Mouse (Mus musculus) hindbrain, embryonic 16.5 days (tissue): ENCODE measurements around the gene Gmip. TPM values are rescaled to one million over a fixed set of nuclear protein-coding genes. Genes with fewer than 3 reads are reported as not detected.

ENCODE experiments used
- ATAC-seq: fragments of 200-750 bp; cut with Nextera tagmentation; 2 replicates; pipeline ENCODE4 v1.8.0; 2017; ENCODE audit warnings: moderate TSS enrichment, moderate library complexity
- H3K27ac ChIP-seq: fragments of 300-500 bp; sonication (generic); 2 replicates; pipeline ENCODE4 v1.5.1; 2014; ENCODE audit warnings: low read depth, mild to moderate bottlenecking, control low read depth, low read length, moderate library complexity
- H3K27me3 ChIP-seq: fragments of 300-500 bp; sonication (generic); replicated peaks from 2 replicates; pipeline ENCODE4 v1.6.1; 2014; ENCODE audit warnings: low read length; ENCODE audit not compliant: control insufficient read depth, insufficient read depth
- H3K36me3 ChIP-seq: fragments of 300-500 bp; sonication (generic); 2 replicates; pipeline ENCODE4 v1.6.1; 2014; ENCODE audit warnings: mild to moderate bottlenecking, low read length, moderate library complexity, mixed read lengths; ENCODE audit not compliant: control insufficient read depth, insufficient read depth
- H3K4me1 ChIP-seq: fragments of 300-500 bp; sonication (generic); 2 replicates; pipeline ENCODE4 v1.6.1; 2014; ENCODE audit warnings: low read depth, low read length; ENCODE audit not compliant: control insufficient read depth, insufficient read depth
- H3K4me2 ChIP-seq: fragments of 300-500 bp; sonication (generic); 2 replicates; pipeline ENCODE4 v1.6.1; 2014; ENCODE audit warnings: mild to moderate bottlenecking, low read length, control low read depth, moderate library complexity
- H3K4me3 ChIP-seq: fragments of 300-500 bp; sonication (generic); 2 replicates; pipeline ENCODE4 v1.5.1; 2014; ENCODE audit warnings: mild to moderate bottlenecking, low read length, control low read depth, moderate library complexity
- H3K9ac ChIP-seq: fragments of 300-500 bp; sonication (generic); 2 replicates; pipeline ENCODE4 v1.6.1; 2014; ENCODE audit warnings: low read depth, mild to moderate bottlenecking, control low read depth, low read length, moderate library complexity
- H3K9me3 ChIP-seq: fragments of 300-500 bp; sonication (generic); 2 replicates; pipeline ENCODE4 v1.6.1; 2014; ENCODE audit warnings: mild to moderate bottlenecking, low read length, moderate library complexity; ENCODE audit not compliant: control insufficient read depth
- WGBS: fragments of 180-500 bp; shearing (Covaris S2); extraction: QIAGEN DNeasy Blood & Tissue Kit; methylation state at CpG from one replicate; pipeline ENCODE4 v1.1.7; 2014; 5-methylcytosine and 5-hydroxymethylcytosine counted together
- polyA plus RNA-seq: library from polyadenylated mRNA; unstranded; fragments of >200 nt; fragmentation: Nextera tagmentation; extraction: Ambion mirVana; gene quantifications from 2 replicates; pipeline ENCODE4 v1.2.1, GENCODE M21; 2015

Gmip gene
- polyA plus RNA-seq, 1 experiment from 2014 or later = 34.5 TPM

GRCm38 (mm10) chr8:69799946-69800345, 8.5 kb upstream of the Gmip start:
- no peak overlapping the region for H3K27ac ChIP-seq
- H3K4me1 ChIP-seq = no peaks in the 10 kb centered on the region
- H3K27me3 ChIP-seq = no peaks in the 10 kb centered on the region
- 91% methylated on average over 5 of the region's 5 CpGs for WGBS
- H3K4me2 ChIP-seq = no peak overlapping the region
- no peak overlapping the region for H3K9ac ChIP-seq
- H3K4me3 ChIP-seq = no peak overlapping the region
- H3K9me3 ChIP-seq = no peaks in the 10 kb centered on the region
- peaks cover 70% of the 10 kb centered on the region for H3K36me3 ChIP-seq
- no peak for ATAC-seq

DNA sequence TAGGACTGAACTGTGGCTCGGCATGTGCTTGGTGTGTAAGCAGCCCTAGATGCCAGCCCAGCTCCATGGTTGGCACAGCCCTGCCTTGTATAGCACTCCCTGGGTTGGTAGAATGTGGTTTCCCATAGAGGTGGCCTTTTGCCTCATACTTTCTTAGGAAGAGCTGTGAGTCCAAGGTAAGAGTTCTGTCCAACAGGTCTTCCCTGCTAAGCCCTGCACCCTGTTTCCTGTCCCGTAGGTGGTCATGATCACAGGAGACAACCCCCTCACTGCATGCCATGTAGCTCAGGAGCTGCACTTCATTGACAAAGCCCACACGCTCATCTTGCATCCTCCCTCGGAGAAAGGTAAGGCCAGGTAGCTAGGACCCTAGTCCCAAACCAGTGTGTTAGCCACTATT, 6.7 kb upstream of the Gmip start:
- Histone ChIP-seq H3K9ac (no peak overlapping the region), H3K4me1 (no peaks in the 10 kb centered on the region), H3K9me3 (no peaks in the 10 kb centered on the region), H3K27ac (no peak overlapping the region), H3K36me3 (peaks cover 82% of the 10 kb centered on the region), H3K4me2 (no peak overlapping the region), H3K27me3 (no peaks in the 10 kb centered on the region), H3K4me3 (no peak overlapping the region)
- WGBS = 93% methylated on average over 4 of the region's 4 CpGs
- no peak for ATAC-seq

- ATAC-seq = no peak
- Histone ChIP-seq H3K4me3 (no peak overlapping the region), H3K9me3 (no peaks in the 10 kb centered on the region), H3K4me1 (no peaks in the 10 kb centered on the region), H3K4me2 (no peak overlapping the region), H3K9ac (no peak overlapping the region), H3K27ac (no peak overlapping the region), H3K36me3 (peaks cover 83% of the 10 kb centered on the region), H3K27me3 (no peaks in the 10 kb centered on the region)
These were observed 6.3 kb upstream of the Gmip start for GRCm38 (mm10) chr8:69802216-69802615.

DNA sequence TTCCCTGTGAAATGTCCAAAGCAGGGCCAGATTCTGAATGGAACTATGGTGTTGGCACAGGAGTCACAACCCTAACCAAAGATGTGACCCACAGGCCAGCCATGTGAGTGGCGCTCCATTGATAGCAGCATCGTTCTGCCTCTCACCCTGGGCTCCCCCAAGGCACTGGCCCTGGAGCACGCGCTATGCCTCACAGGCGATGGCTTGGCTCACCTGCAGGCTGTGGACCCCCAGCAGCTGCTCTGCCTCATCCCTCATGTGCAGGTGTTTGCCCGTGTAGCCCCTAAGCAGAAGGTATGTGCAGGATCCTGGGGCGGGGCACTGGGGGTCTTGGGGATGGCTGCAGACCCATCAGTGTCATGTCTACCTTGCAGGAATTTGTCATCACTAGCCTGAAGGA, 5.1 kb upstream of the Gmip start:
- Histone ChIP-seq H3K27ac (no peak overlapping the region), H3K9ac (no peak overlapping the region), H3K4me1 (peaks cover 2% of the 10 kb centered on the region; the same call in 1 of the 2 replicates), H3K36me3 (peaks cover 79% of the 10 kb centered on the region), H3K4me2 (no peak overlapping the region), H3K27me3 (no peaks in the 10 kb centered on the region), H3K4me3 (no peak overlapping the region), H3K9me3 (no peaks in the 10 kb centered on the region)
- no peak for ATAC-seq
- 95% methylated on average over 7 of the region's 7 CpGs for WGBS

DNA sequence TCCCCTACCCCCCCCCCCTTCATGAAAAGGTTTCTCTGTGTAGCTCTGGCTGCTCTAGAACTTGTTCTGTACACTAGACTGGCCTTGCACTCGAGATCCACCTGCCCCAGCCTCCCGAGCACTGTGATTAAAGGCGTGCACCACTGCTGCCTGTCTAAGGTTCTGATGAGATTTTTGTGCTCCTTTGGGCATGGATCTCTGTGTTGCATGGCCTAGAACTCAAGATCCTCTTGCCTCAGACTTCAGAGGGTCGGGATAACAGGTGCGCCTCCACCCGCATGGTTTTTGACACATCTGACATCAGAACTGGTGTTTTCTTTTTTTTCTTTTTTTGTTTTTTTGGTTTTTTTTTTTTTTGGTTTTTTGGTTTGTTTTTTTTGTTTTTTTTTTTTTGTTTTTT, 3.9 kb upstream of the Gmip start:
- peaks cover 3% of the 10 kb centered on the region; the same call in 1 of the 2 replicates for H3K4me1 ChIP-seq
- H3K27me3 ChIP-seq = no peaks in the 10 kb centered on the region
- H3K36me3 ChIP-seq = peaks cover 67% of the 10 kb centered on the region
- no peak overlapping the region for H3K9ac ChIP-seq
- no peak overlapping the region for H3K4me2 ChIP-seq
- no peak overlapping the region for H3K27ac ChIP-seq
- no peaks in the 10 kb centered on the region for H3K9me3 ChIP-seq
- H3K4me3 ChIP-seq = no peak overlapping the region
- 92% methylated on average over 6 of the region's 6 CpGs for WGBS
- ATAC-seq = no peak

- Histone ChIP-seq H3K36me3 (peaks cover 62% of the 10 kb centered on the region), H3K4me2 (no peak overlapping the region), H3K9me3 (no peaks in the 10 kb centered on the region), H3K4me1 (peaks cover 3% of the 10 kb centered on the region; the same call in 1 of the 2 replicates), H3K9ac (no peak overlapping the region), H3K4me3 (no peak overlapping the region), H3K27ac (no peak overlapping the region), H3K27me3 (no peaks in the 10 kb centered on the region)
- WGBS = 97% methylated on average over 10 of the region's 10 CpGs
- no peak for ATAC-seq
These were observed 3.4 kb upstream of the Gmip start for GRCm38 (mm10) chr8:69805086-69805485.

DNA sequence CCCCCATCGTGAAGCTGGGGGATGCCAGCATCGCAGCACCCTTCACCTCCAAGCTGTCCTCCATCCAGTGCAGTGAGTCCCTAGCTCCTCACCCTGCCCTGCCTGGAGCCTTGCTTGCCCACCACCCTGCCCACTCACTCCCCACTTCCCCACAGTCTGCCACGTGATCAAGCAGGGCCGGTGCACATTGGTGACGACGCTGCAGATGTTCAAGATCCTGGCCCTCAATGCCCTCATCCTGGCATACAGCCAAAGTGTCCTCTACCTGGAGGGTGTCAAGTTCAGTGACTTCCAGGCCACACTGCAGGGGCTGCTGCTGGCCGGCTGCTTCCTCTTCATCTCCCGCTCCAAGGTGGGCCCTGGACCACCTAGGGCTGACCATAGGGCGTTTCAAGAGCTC, 3.0 kb upstream of the Gmip start:
- Histone ChIP-seq H3K4me1 (peaks cover 3% of the 10 kb centered on the region; the same call in 1 of the 2 replicates), H3K27me3 (no peaks in the 10 kb centered on the region), H3K4me2 (no peak overlapping the region), H3K36me3 (peaks cover 58% of the 10 kb centered on the region), H3K27ac (no peak overlapping the region), H3K4me3 (no peak overlapping the region), H3K9me3 (no peaks in the 10 kb centered on the region), H3K9ac (no peak overlapping the region)
- WGBS = 92% methylated on average over 9 of the region's 9 CpGs
- no peak for ATAC-seq

DNA sequence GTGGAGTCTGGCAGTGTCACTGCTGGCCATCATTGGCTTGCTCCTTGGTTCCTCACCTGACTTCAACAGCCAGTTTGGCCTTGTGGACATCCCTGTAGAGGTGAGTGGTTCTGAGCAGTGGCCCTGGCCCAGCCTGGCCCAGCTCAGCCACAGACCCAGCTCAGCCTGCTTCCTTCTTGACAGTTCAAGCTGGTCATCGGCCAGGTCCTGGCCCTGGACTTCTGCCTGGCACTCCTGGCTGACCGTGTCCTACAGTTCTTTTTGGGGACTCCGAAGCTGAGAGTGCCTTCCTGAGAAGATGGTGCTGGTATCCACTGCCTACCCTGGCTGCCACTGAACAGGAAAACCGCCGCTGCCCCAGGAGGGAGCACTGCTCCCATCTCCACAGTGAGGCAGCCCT, 1.2 kb upstream of the Gmip start:
- H3K27ac ChIP-seq = no peak overlapping the region
- no peaks in the 10 kb centered on the region for H3K9me3 ChIP-seq
- no peak for ATAC-seq
- no peak overlapping the region for H3K9ac ChIP-seq
- H3K4me3 ChIP-seq = no peak overlapping the region
- H3K4me1 ChIP-seq = peaks cover 3% of the 10 kb centered on the region; the same call in 1 of the 2 replicates
- peaks cover 51% of the 10 kb centered on the region for H3K36me3 ChIP-seq
- 95% methylated on average over 5 of the region's 5 CpGs for WGBS
- no peaks in the 10 kb centered on the region for H3K27me3 ChIP-seq
- H3K4me2 ChIP-seq = no peak overlapping the region

- Histone ChIP-seq H3K4me3 (peak overlapping the region; percentile 69), H3K9ac (peak overlapping the region; percentile 82), H3K36me3 (peaks cover 39% of the 10 kb centered on the region), H3K4me1 (peaks cover 3% of the 10 kb centered on the region; the same call in 1 of the 2 replicates), H3K9me3 (no peaks in the 10 kb centered on the region), H3K4me2 (peak overlapping the region; percentile 79), H3K27me3 (no peaks in the 10 kb centered on the region), H3K27ac (peak overlapping the region; percentile 66)
- WGBS = 2% methylated on average over 23 of the region's 23 CpGs
- peak; percentile 66 for ATAC-seq
These were observed 455 bp downstream of the Gmip start for GRCm38 (mm10) chr8:69808864-69809403.
